Mouse (Mus musculus) megakaryocyte, embryonic 14.5 days (primary cell): ENCODE data around the gene Gm13090. TPM values are rescaled to one million over a fixed set of nuclear protein-coding genes. Genes with fewer than 3 reads are reported as not detected.
A peak's percentile ranks its signal among the peaks of the same experiment; 100 is the strongest.

Source experiments
- H3K27me3 ChIP-seq: replicated peaks from 2 replicates; pipeline ENCODE3; 2012; ENCODE audit warnings: inconsistent platforms
- H3K36me3 ChIP-seq: replicated peaks from 2 replicates; pipeline ENCODE3; 2012; ENCODE audit warnings: low read length, inconsistent platforms, mixed read lengths
- H3K4me1 ChIP-seq: 2 replicates; pipeline ENCODE4 v1.6.1; 2012; ENCODE audit warnings: inconsistent platforms
- H3K4me3 ChIP-seq: replicated peaks from 2 replicates; pipeline ENCODE3; 2012; ENCODE audit warnings: moderate library complexity, mild to moderate bottlenecking, inconsistent platforms
- H3K9me3 ChIP-seq: 2 replicates; pipeline ENCODE4 v1.6.1; 2012; ENCODE audit warnings: inconsistent platforms
- FLI1 ChIP-seq: IDR thresholded peaks from 2 replicates; pipeline ENCODE4 v1.6.1; 2012; ENCODE audit warnings: low read length, inconsistent platforms, mixed read lengths
- GATA1 ChIP-seq: IDR thresholded peaks from 3 replicates; pipeline ENCODE4 v1.6.1; 2012; ENCODE audit warnings: mixed read lengths, low read length, inconsistent platforms, borderline replicate concordance
- polyA plus RNA-seq: library from polyadenylated mRNA; stranded (reverse); fragments of >175 nt; gene quantifications from 2 replicates; pipeline ENCODE4 v1.2.3, GENCODE M21; 2012; ENCODE audit warnings: low replicate concordance; ENCODE audit not compliant: insufficient read depth

The Gm13090 gene
- not detected in 2 replicates for polyA plus RNA-seq

- Histone ChIP-seq H3K9me3 (0 out of 2 replicates have a peak, but pooled peaks cover 6% of the 10 kb centered on the region), H3K4me3 (no peak within 1 kb of the TSS), H3K36me3 (no peaks in the 10 kb centered on the region), H3K27me3 (peaks cover 27% of the 10 kb centered on the region), H3K4me1 (peaks cover 4% of the 10 kb centered on the region; the same call in 1 of the 2 replicates)
- no peak for TF ChIP-seq FLI1
- no peak for TF ChIP-seq GATA1
These were observed at the start of gene Gm13090 for GRCm38 (mm10) chr4:151089270-151089669. TSS of gene Gm13090 (plus strand) at chr4:151089570.

DNA sequence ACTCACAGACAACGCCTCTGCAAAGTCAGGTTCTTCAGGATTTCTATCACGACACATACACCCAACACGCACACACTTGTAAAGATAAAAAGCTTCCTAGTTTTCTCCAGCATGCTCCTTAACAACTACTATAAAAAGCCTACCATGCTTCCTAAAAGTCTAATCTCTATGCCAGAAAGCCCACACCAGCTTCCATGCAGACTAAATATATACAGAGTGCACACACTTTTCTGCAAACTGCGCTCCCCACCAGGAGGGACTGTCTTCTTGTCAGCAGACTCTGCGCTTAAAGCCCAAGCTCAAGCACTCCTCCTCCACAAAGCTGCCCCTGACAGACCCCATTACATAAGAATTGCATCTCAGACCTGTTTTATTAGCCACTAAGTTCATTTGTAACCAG lies 47.9 kb upstream of the Gm13090 start:
- Histone ChIP-seq H3K9me3 (no peaks in the 10 kb centered on the region), H3K36me3 (peaks cover 52% of the 10 kb centered on the region), H3K4me3 (peak overlapping the region; percentile 83), H3K4me1 (peaks cover 51% of the 10 kb centered on the region), H3K27me3 (no peaks in the 10 kb centered on the region)
- TF ChIP-seq FLI1 (no peak), GATA1 (no peak)

GRCm38 (mm10) chr4:151043281-151043680 lies 46.1 kb upstream of the Gm13090 start:
- Histone ChIP-seq H3K9me3 (no peaks in the 10 kb centered on the region), H3K27me3 (no peaks in the 10 kb centered on the region), H3K36me3 (peaks cover 52% of the 10 kb centered on the region), H3K4me1 (peaks cover 45% of the 10 kb centered on the region), H3K4me3 (peak overlapping the region; percentile 97)
- TF ChIP-seq FLI1 (no peak), GATA1 (no peak)

GRCm38 (mm10) chr4:151044037-151044943 lies 45.1 kb upstream of the Gm13090 start, which contains the start of gene Per3:
TSS of gene Per3 (minus strand) at chr4:151044665.
- TF ChIP-seq FLI1 (no peak), GATA1 (no peak)
- Histone ChIP-seq H3K9me3 (no peaks in the 10 kb centered on the region), H3K27me3 (no peaks in the 10 kb centered on the region), H3K36me3 (peaks cover 54% of the 10 kb centered on the region), H3K4me3 (peak within 1 kb of the TSS; percentile 97), H3K4me1 (peaks cover 45% of the 10 kb centered on the region)

GRCm38 (mm10) chr4:151044944-151045570 lies 44.3 kb upstream of the Gm13090 start:
- Histone ChIP-seq H3K9me3 (no peaks in the 10 kb centered on the region), H3K36me3 (peaks cover 54% of the 10 kb centered on the region), H3K4me1 (peaks cover 45% of the 10 kb centered on the region), H3K4me3 (peak overlapping the region; percentile 97), H3K27me3 (no peaks in the 10 kb centered on the region)
- TF ChIP-seq GATA1: no peak
- no peak for TF ChIP-seq FLI1

GRCm38 (mm10) chr4:151046524-151046923 lies 42.8 kb upstream of the Gm13090 start:
- no peaks in the 10 kb centered on the region for H3K9me3 ChIP-seq
- TF ChIP-seq FLI1: no peak
- peaks cover 54% of the 10 kb centered on the region for H3K36me3 ChIP-seq
- no peak overlapping the region for H3K4me3 ChIP-seq
- peaks cover 46% of the 10 kb centered on the region for H3K4me1 ChIP-seq
- H3K27me3 ChIP-seq: no peaks in the 10 kb centered on the region

DNA sequence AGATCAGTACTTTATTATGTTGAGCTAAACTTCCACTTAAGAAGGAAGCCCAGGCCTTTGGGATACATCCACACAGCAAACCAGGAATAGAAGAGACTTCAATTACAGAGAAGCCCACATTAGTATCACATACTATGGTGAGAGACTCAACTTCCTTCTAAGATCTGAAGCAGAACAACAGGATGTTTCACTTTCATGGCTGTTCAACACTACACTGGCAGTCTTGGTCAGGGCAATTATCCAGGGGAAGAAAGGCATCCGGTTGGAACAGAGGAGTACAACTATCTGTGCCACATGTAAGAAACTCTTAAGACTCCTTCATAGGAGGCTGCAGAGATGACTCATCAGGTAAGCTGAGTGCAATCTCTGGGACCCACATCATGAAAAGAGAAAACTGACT lies 38.2 kb upstream of the Gm13090 start:
- Histone ChIP-seq H3K4me1 (peaks cover 45% of the 10 kb centered on the region), H3K9me3 (no peaks in the 10 kb centered on the region), H3K4me3 (no peak overlapping the region), H3K27me3 (no peaks in the 10 kb centered on the region), H3K36me3 (peaks cover 95% of the 10 kb centered on the region)
- TF ChIP-seq FLI1 (no peak), GATA1 (no peak)

GRCm38 (mm10) chr4:151057347-151058321 lies 31.7 kb upstream of the Gm13090 start, which contains the start of gene Vamp3:
TSS of gene Vamp3 (minus strand) at chr4:151057963.
- Histone ChIP-seq H3K9me3 (peaks cover 15% of the 10 kb centered on the region), H3K4me1 (peaks cover 40% of the 10 kb centered on the region), H3K4me3 (peak within 1 kb of the TSS; percentile 98), H3K36me3 (peaks cover 36% of the 10 kb centered on the region), H3K27me3 (no peaks in the 10 kb centered on the region)
- peak; percentile 84 for TF ChIP-seq FLI1
- TF ChIP-seq GATA1: no peak

- no peak overlapping the region for H3K4me3 ChIP-seq
- TF ChIP-seq FLI1: no peak
- no peak for TF ChIP-seq GATA1
- peaks cover 15% of the 10 kb centered on the region for H3K9me3 ChIP-seq
- H3K36me3 ChIP-seq: peaks cover 26% of the 10 kb centered on the region
- peaks cover 34% of the 10 kb centered on the region for H3K4me1 ChIP-seq
- no peaks in the 10 kb centered on the region for H3K27me3 ChIP-seq
These were observed 30.7 kb upstream of the Gm13090 start for GRCm38 (mm10) chr4:151058634-151059033.

GRCm38 (mm10) chr4:151059566-151059965 lies 29.8 kb upstream of the Gm13090 start:
- Histone ChIP-seq H3K9me3 (peaks cover 15% of the 10 kb centered on the region), H3K4me1 (peaks cover 26% of the 10 kb centered on the region), H3K36me3 (peaks cover 17% of the 10 kb centered on the region), H3K4me3 (no peak overlapping the region), H3K27me3 (peaks cover 2% of the 10 kb centered on the region)
- TF ChIP-seq FLI1 (no peak), GATA1 (no peak)
